Comparison of ENCODE assay signal across 24 mouse cellular contexts in the genomic region with DNA sequence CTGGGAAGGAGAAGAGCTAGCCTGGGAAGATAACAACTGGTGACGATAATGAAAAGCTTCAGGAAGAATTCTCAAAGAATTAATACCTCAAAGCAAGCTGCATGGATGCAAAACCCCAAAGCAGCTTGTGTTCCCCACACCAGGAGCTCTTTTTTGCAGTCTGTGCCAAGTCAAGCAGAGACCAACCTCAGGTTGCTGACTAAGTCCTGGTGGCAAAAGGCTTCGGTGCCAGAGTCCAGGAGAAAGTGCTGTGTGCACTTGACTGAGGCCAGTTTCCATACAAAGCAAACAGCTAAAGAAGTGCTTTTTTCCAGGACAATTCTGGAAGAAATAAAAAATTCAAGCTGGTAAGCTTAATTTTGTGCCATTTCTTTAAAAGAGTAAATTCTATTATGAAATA. TPM values are rescaled to one million over a fixed set of nuclear protein-coding genes. Genes with fewer than 3 reads are reported as not detected.
A peak's percentile ranks its signal among the peaks of the same experiment; 100 is the strongest.
DNase-seq lines count a peak whose midpoint lies in the region; ATAC-seq and TF ChIP-seq lines count a peak whose summit lies in the region.
"Had no signal": no experiment of that assay in that cellular context is flagged by ENCODE, and none has a peak within 500 bp of the region (broad histone marks: within the 10 kb centered on the region; RNA-seq: fewer than 3 reads in every experiment).

No protein-coding gene starts in this region.

- no peak for TF ChIP-seq POLR2A in liver, adult 2 months (IDR thresholded peaks at IDR 0.05; ENCODE audit: extremely low read depth, insufficient read depth, low read length)

- H3K27me3 ChIP-seq in kidney, embryonic 16.5 days (ENCODE audit: insufficient read depth, low read length), result no peaks in the 10 kb centered on the region
- H3K27me3 ChIP-seq in liver, adult 2 months (ENCODE audit: control insufficient read depth, insufficient read depth, low read length), result no peaks in the 10 kb centered on the region
- no peaks in the 10 kb centered on the region for H3K27me3 ChIP-seq in liver, embryonic 11.5 days (replicated peaks; ENCODE audit: control insufficient read depth, insufficient read depth, low read length)
- H3K27me3 ChIP-seq: CH12.LX; forebrain, embryonic 13.5 days; hindbrain, embryonic 12.5 days; Patski had no signal

- no peak overlapping the region for H3K4me3 ChIP-seq in kidney, embryonic 16.5 days (ENCODE audit: low read length)
- H3K4me3 ChIP-seq in liver, adult 2 months (ENCODE audit: insufficient read depth, low read depth, low read length), result no peak overlapping the region
- no peak overlapping the region for H3K4me3 ChIP-seq in liver, embryonic 11.5 days (ENCODE audit: low read depth, low read length)
- H3K4me3 ChIP-seq: forebrain, embryonic 10.5 days; forebrain, embryonic 13.5 days; heart, adult 2 months; hindbrain, embryonic 12.5 days had no signal

- H3K9me3 ChIP-seq in kidney, embryonic 16.5 days (ENCODE audit: low read length), result no peaks in the 10 kb centered on the region
- H3K9me3 ChIP-seq in liver, embryonic 11.5 days (ENCODE audit: control insufficient read depth, low read length), result no peaks in the 10 kb centered on the region
- H3K9me3 ChIP-seq: forebrain, embryonic 10.5 days; forebrain, embryonic 13.5 days; G1E; hindbrain, embryonic 12.5 days had no signal

- no peak overlapping the region for H3K9ac ChIP-seq in kidney, embryonic 16.5 days (replicated peaks; ENCODE audit: low read length)
- H3K9ac ChIP-seq in liver, adult 2 months (ENCODE audit: low read depth, low read length), result no peak overlapping the region
- H3K9ac ChIP-seq in liver, embryonic 11.5 days (ENCODE audit: low read depth, low read length), result no peak overlapping the region
- H3K9ac ChIP-seq: forebrain, embryonic 13.5 days; hindbrain, embryonic 12.5 days had no signal

- 87% methylated on average over 2 of the region's 2 CpGs for WGBS in kidney, embryonic 16.5 days
- 52% methylated on average over 2 of the region's 2 CpGs for WGBS in liver, adult 2 months
- 88% methylated on average over 2 of the region's 2 CpGs for WGBS in liver, embryonic 11.5 days

- H3K79me2 ChIP-seq in liver, adult 2 months (ENCODE audit: control insufficient read depth, insufficient read depth, low read length), result no peaks in the 10 kb centered on the region

- no peak overlapping the region for H3K27ac ChIP-seq in kidney, embryonic 16.5 days (ENCODE audit: low read length)
- no peak overlapping the region for H3K27ac ChIP-seq in liver, adult 2 months (replicated peaks; ENCODE audit: insufficient read depth, low read depth, low read length)
- no peak overlapping the region for H3K27ac ChIP-seq in liver, embryonic 11.5 days (ENCODE audit: low read depth, low read length)
- H3K27ac ChIP-seq: forebrain, embryonic 10.5 days; forebrain, embryonic 13.5 days; heart, adult 2 months; hindbrain, embryonic 12.5 days had no signal

- TF ChIP-seq CTCF in liver, adult 2 months (IDR thresholded peaks at IDR 0.05; ENCODE audit: low read depth, low read length), result no peak

- peaks cover 70% of the 10 kb centered on the region for H3K36me3 ChIP-seq in kidney, embryonic 16.5 days (ENCODE audit: insufficient read depth, low read length)
- peaks cover 62% of the 10 kb centered on the region for H3K36me3 ChIP-seq in liver, adult 2 months (ENCODE audit: control insufficient read depth, insufficient read depth, low read length)
- H3K36me3 ChIP-seq in liver, embryonic 11.5 days (ENCODE audit: control insufficient read depth, insufficient read depth, low read length), result peaks cover 39% of the 10 kb centered on the region

- H3K4me2 ChIP-seq in kidney, embryonic 16.5 days (replicated peaks; ENCODE audit: low read depth, low read length), result no peak overlapping the region
- no peak overlapping the region for H3K4me2 ChIP-seq in liver, embryonic 11.5 days
- H3K4me2 ChIP-seq: forebrain, embryonic 13.5 days; heart, embryonic 11.5 days; hindbrain, embryonic 12.5 days had no signal

- peak; percentile 22 for DNase-seq in kidney, adult 18-20 months
- DNase-seq in liver, adult 2 months (ENCODE audit: extremely low read depth, low read depth, low spot score), result peak; percentile 32
- DNase-seq in liver, embryonic 11.5 days (ENCODE audit: low spot score), result no peak
- DNase-seq in kidney, postnatal 25 days, result peak; percentile 38 to 70
- no peak for DNase-seq in layer of hippocampus, adult 11-12 months (ENCODE audit: low spot score)
- no peak for DNase-seq in lung, postnatal 36 days
- DNase-seq: adrenal gland, postnatal 10 days; adrenal gland, postnatal 36 days; B cell, adult 2 months; cerebellum, adult 18-20 months; cerebellum, adult 9-10 months; cerebellum, postnatal 14 days; gastrocnemius, postnatal 10 days; gastrocnemius, postnatal 36 days; heart, adult 2 months had no signal

- ATAC-seq in kidney, embryonic 16.5 days (ENCODE audit: low FRiP score, low TSS enrichment), result no peak
- ATAC-seq in liver, embryonic 11.5 days (replicated peaks; ENCODE audit: low FRiP score), result no peak
- ATAC-seq: forebrain, embryonic 13.5 days; forebrain, embryonic 16.5 days; Patski had no signal

- H3K4me1 ChIP-seq in kidney, embryonic 16.5 days (ENCODE audit: insufficient read depth, low read length), result no peaks in the 10 kb centered on the region
- no peaks in the 10 kb centered on the region for H3K4me1 ChIP-seq in liver, adult 2 months (ENCODE audit: control insufficient read depth, insufficient read depth, low read length)
- no peaks in the 10 kb centered on the region for H3K4me1 ChIP-seq in liver, embryonic 11.5 days (replicated peaks; ENCODE audit: control insufficient read depth, insufficient read depth, low read length)
- H3K4me1 ChIP-seq: forebrain, embryonic 10.5 days; forebrain, embryonic 13.5 days; hindbrain, embryonic 12.5 days had no signal

RNA-seq across cellular contexts. Expression of a gene that starts 24.5 kb away (rescaled TPM):
- 17.3 and 18.7 TPM in 2 replicates for polyA plus RNA-seq in kidney, embryonic 16.5 days (2015; fragmentation: Nextera tagmentation; extraction: Ambion mirVana)
- total RNA-seq in liver, adult 2 months (2014; rRNA removed), result 8.8 and 9.6 TPM in 2 replicates
- polyA plus RNA-seq in liver, adult 2 months (2012; rRNA removed), result 6.1 and 7.0 TPM in 2 replicates
- 24.5 and 25.6 TPM in 2 replicates for polyA plus RNA-seq in liver, embryonic 11.5 days (2014; fragmentation: Nextera tagmentation; extraction: Ambion mirVana)

RNA-seq across cellular contexts. Expression of a gene that starts 41.2 kb away (rescaled TPM):
- polyA plus RNA-seq in kidney, embryonic 16.5 days (2015; fragmentation: Nextera tagmentation; extraction: Ambion mirVana), result 29.2 and 29.4 TPM in 2 replicates
- 0.37 and 1.1 TPM in 2 replicates for total RNA-seq in liver, adult 2 months (2014; rRNA removed)
- polyA plus RNA-seq in liver, adult 2 months (2012; rRNA removed), result 0.10 and 0.19 TPM in 2 replicates
- 26.0 and 28.2 TPM in 2 replicates for polyA plus RNA-seq in liver, embryonic 11.5 days (2014; fragmentation: Nextera tagmentation; extraction: Ambion mirVana)

RNA-seq across cellular contexts. Expression of a gene that starts 41.3 kb away (rescaled TPM):
- polyA plus RNA-seq in kidney, embryonic 16.5 days (2015; fragmentation: Nextera tagmentation; extraction: Ambion mirVana), result 10.5 and 11.1 TPM in 2 replicates
- total RNA-seq in liver, adult 2 months (2014; rRNA removed), result 2.7 and 3.9 TPM in 2 replicates
- polyA plus RNA-seq in liver, adult 2 months (2012; rRNA removed), result 0.42 and 0.67 TPM in 2 replicates
- 11.4 and 12.1 TPM in 2 replicates for polyA plus RNA-seq in liver, embryonic 11.5 days (2014; fragmentation: Nextera tagmentation; extraction: Ambion mirVana)

Comparison
In these comparisons a context has a peak if more than half of its experiments do, and no peak if none do; other contexts are left out.
1. DNase-seq: peak in kidney, adult 18-20 months (single experiment), liver, adult 2 months (single experiment) and kidney, postnatal 25 days (2 of 2); none in liver, embryonic 11.5 days (single experiment), layer of hippocampus, adult 11-12 months (single experiment) and lung, postnatal 36 days (single experiment).
2. RNA of a gene that starts 41.2 kb away (polyA plus RNA-seq): 29.2 to 29.4 TPM in kidney, embryonic 16.5 days and 26.0 to 28.2 TPM in liver, embryonic 11.5 days; 0.10 to 0.19 TPM in liver, adult 2 months; every median in the first group is over 10 times any median in the second.